Mouse (Mus musculus) T-helper 2 cell (primary cell): Measurements from ENCODE around the gene Smchd1.

Source experiments
- in situ Hi-C: fragments of 300-600 bp; cut with MboI, MseI; formaldehyde crosslinking; loops from one replicate; pipeline ENCODE4 v1.15.1; 2025; ENCODE audit warnings: high pct_unique_total_duplicates

Smchd1 gene

GRCm38 (mm10) chr17:71310486-71311339 is 164.4 kb downstream of the Smchd1 start:
- in situ Hi-C loops, result no loop called here

GRCm38 (mm10) chr17:71309711-71310485 is 165.2 kb downstream of the Smchd1 start:
- in situ Hi-C loops, result no loop called here

- in situ Hi-C loops, result no loop called here
Observed at GRCm38 (mm10) chr17:71309141-71309540, 166.0 kb downstream of the Smchd1 start.

- in situ Hi-C loops, result no loop called here
Observed at GRCm38 (mm10) chr17:71308296-71308695, 166.8 kb downstream of the Smchd1 start.

GRCm38 (mm10) chr17:71307251-71307790 is 167.8 kb downstream of the Smchd1 start:
- in situ Hi-C loops, result no loop called here

- in situ Hi-C loops, result no loop called here
Observed at GRCm38 (mm10) chr17:71306716-71307115, 168.4 kb downstream of the Smchd1 start.

GRCm38 (mm10) chr17:71306091-71306490 is 169.1 kb downstream of the Smchd1 start:
- in situ Hi-C loops, result no loop called here

- in situ Hi-C loops, result no loop called here
Observed at GRCm38 (mm10) chr17:71303444-71303843, 171.7 kb downstream of the Smchd1 start.

GRCm38 (mm10) chr17:71301413-71301812 is 173.7 kb downstream of the Smchd1 start:
- in situ Hi-C loops, result no loop called here

- in situ Hi-C loops, result no loop called here
Observed at GRCm38 (mm10) chr17:71300338-71300737, 174.8 kb downstream of the Smchd1 start.

GRCm38 (mm10) chr17:71299879-71300278 is 175.3 kb downstream of the Smchd1 start:
- in situ Hi-C loops, result no loop called here

GRCm38 (mm10) chr17:71294570-71294969 is 180.6 kb downstream of the Smchd1 start:
- in situ Hi-C loops, result no loop called here
